Mouse (Mus musculus) heart, adult 2 months (tissue): Measurements from ENCODE around the gene 1700025G04Rik. TPM values are rescaled to one million over a fixed set of nuclear protein-coding genes. Genes with fewer than 3 reads are reported as not detected.

Experiments
- DNase-seq, 2 experiments: peaks; one replicate each; pipeline ENCODE4 v3.0.0; 2021
- H3K27ac ChIP-seq: fragments of 200-600 bp; 2 replicates; pipeline ENCODE4 v1.8.1; 2022
- H3K27me3 ChIP-seq: fragments of 200-500 bp; 2 replicates; pipeline ENCODE4 v1.6.1; 2012; ENCODE audit warnings: mild to moderate bottlenecking, low read length, inconsistent platforms, mixed read lengths; ENCODE audit not compliant: control insufficient read depth, insufficient read depth
- H3K36me3 ChIP-seq: fragments of 200-500 bp; 2 replicates; pipeline ENCODE4 v1.6.1; 2012; ENCODE audit warnings: low read length, inconsistent platforms; ENCODE audit not compliant: control insufficient read depth, insufficient read depth
- H3K4me1 ChIP-seq: fragments of 200-500 bp; 2 replicates; pipeline ENCODE4 v1.6.1; 2011; ENCODE audit warnings: low read length; ENCODE audit not compliant: control insufficient read depth, insufficient read depth
- H3K4me3 ChIP-seq: fragments of 200-600 bp; 2 replicates; pipeline ENCODE4 v1.8.1; 2022
- H3K79me2 ChIP-seq: fragments of 200-500 bp; replicated peaks from 2 replicates; pipeline ENCODE4 v1.6.1; 2012; ENCODE audit warnings: mild to moderate bottlenecking, inconsistent platforms, low read length, moderate library complexity, mixed read lengths; ENCODE audit not compliant: control insufficient read depth, insufficient read depth
- H3K9ac ChIP-seq: fragments of 200-500 bp; 2 replicates; pipeline ENCODE4 v1.6.1; 2012; ENCODE audit warnings: low read depth, mild to moderate bottlenecking, control low read depth, inconsistent platforms, low read length, mixed read lengths
- CTCF ChIP-seq: fragments of 200-600 bp; IDR thresholded peaks from 2 replicates; pipeline ENCODE4 v1.8.1; 2022; ENCODE audit warnings: antibody characterized with exemption, mild to moderate bottlenecking, moderate library complexity
- EP300 ChIP-seq: fragments of 200-500 bp; IDR thresholded peaks from 2 replicates; pipeline ENCODE4 v1.6.1; 2011; ENCODE audit warnings: low read depth, low read length, control low read depth; ENCODE audit not compliant: insufficient read depth
- POLR2A ChIP-seq: fragments of 200-500 bp; IDR thresholded peaks from 2 replicates; pipeline ENCODE4 v1.6.1; 2011; ENCODE audit warnings: mild to moderate bottlenecking, low read depth, low read length, control low read depth; ENCODE audit not compliant: insufficient read depth
- WGBS: fragments of 180-500 bp; shearing (Covaris S2); methylation state at CpG from one replicate; pipeline ENCODE4 v1.1.7; 2018; 5-methylcytosine and 5-hydroxymethylcytosine counted together
- intact Hi-C: fragments of 180-260 bp; cut with DNase I; formaldehyde crosslinking; loops from one replicate; pipeline ENCODE4 v1.15.1; 2025
- polyA plus RNA-seq: library from polyadenylated mRNA; depleted of rRNA; stranded (reverse); fragments of >200 nt; gene quantifications from 2 replicates; pipeline ENCODE4 v1.2.3, GENCODE M21; 2012
- total RNA-seq, 2 experiments: library from RNA; stranded (reverse); gene quantifications; 2 replicates each; pipeline ENCODE4 v1.2.3; 2021

1700025G04Rik gene
- total and polyA plus RNA-seq, 3 experiments: 11.0 to 46.1 (median 40.4) TPM

GRCm38 (mm10) chr1:152088791-152089401 lies 1.0 kb downstream of the 1700025G04Rik start:
- peak overlapping the region; percentile 93 for H3K27ac ChIP-seq
- under 1% methylated on average over 16 of the region's 16 CpGs for WGBS
- peak overlapping the region; percentile 93 for H3K9ac ChIP-seq

GRCm38 (mm10) chr1:152088030-152088429 lies 1.9 kb downstream of the 1700025G04Rik start:
- TF ChIP-seq EP300: no peak
- TF ChIP-seq POLR2A: no peak
- TF ChIP-seq CTCF: no peak
- WGBS: 79% methylated on average over 5 of the region's 5 CpGs
- Histone ChIP-seq H3K27ac (no peak overlapping the region; the same call in 1 of the 2 replicates), H3K79me2 (no peaks in the 10 kb centered on the region), H3K27me3 (no peaks in the 10 kb centered on the region), H3K4me1 (peaks cover 9% of the 10 kb centered on the region), H3K4me3 (no peak overlapping the region), H3K36me3 (peaks cover 2% of the 10 kb centered on the region; the same call in 1 of the 2 replicates), H3K9ac (no peak overlapping the region)
- DNase-seq: no peak
- intact Hi-C loops: loop anchor here (2.0 to 5.0 kb wide), 3 partner anchors 49 to 204 kb away; no protein-coding TSS in a partner anchor

More at GRCm38 (mm10) chr1:152088791-152089401, 1.0 kb downstream of the 1700025G04Rik start:
- TF ChIP-seq POLR2A: no peak
- no peak for TF ChIP-seq CTCF
- TF ChIP-seq EP300: 0 out of 2 replicates have a peak, but pooled peaks have one; percentile 13
- intact Hi-C loops: loop anchor here (2.0 to 5.0 kb wide), 3 partner anchors 50 to 203 kb away; no protein-coding TSS in a partner anchor
- Histone ChIP-seq H3K4me3 (peak overlapping the region; percentile 91), H3K27me3 (no peaks in the 10 kb centered on the region), H3K4me1 (peaks cover 9% of the 10 kb centered on the region), H3K79me2 (no peaks in the 10 kb centered on the region), H3K36me3 (peaks cover 2% of the 10 kb centered on the region; the same call in 1 of the 2 replicates)
- peak; percentile 57 to 64 for DNase-seq

GRCm38 (mm10) chr1:152086951-152087350 lies 3.0 kb downstream of the 1700025G04Rik start:
- H3K79me2 ChIP-seq: no peaks in the 10 kb centered on the region
- no peak overlapping the region for H3K27ac ChIP-seq
- H3K4me1 ChIP-seq: peaks cover 9% of the 10 kb centered on the region
- H3K36me3 ChIP-seq: peaks cover 2% of the 10 kb centered on the region; the same call in 1 of the 2 replicates
- no peak overlapping the region for H3K4me3 ChIP-seq
- DNase-seq: no peak
- no peaks in the 10 kb centered on the region for H3K27me3 ChIP-seq
- WGBS: 94% methylated on average over 3 of the region's 3 CpGs
- intact Hi-C loops: loop anchor here (5.0 kb wide), 2 partner anchors 110 to 205 kb away; no protein-coding TSS in a partner anchor
- no peak overlapping the region for H3K9ac ChIP-seq
- TF ChIP-seq POLR2A: no peak
- no peak for TF ChIP-seq CTCF
- TF ChIP-seq EP300: no peak

GRCm38 (mm10) chr1:152085561-152085960 lies 4.4 kb downstream of the 1700025G04Rik start:
- Histone ChIP-seq H3K4me1 (peaks cover 9% of the 10 kb centered on the region), H3K27ac (peak overlapping the region; percentile 61), H3K79me2 (no peaks in the 10 kb centered on the region), H3K36me3 (peaks cover 2% of the 10 kb centered on the region; the same call in 1 of the 2 replicates), H3K27me3 (no peaks in the 10 kb centered on the region), H3K4me3 (no peak overlapping the region), H3K9ac (no peak overlapping the region)
- 81% methylated on average over 5 of the region's 5 CpGs for WGBS
- DNase-seq: no peak
- TF ChIP-seq CTCF: no peak
- TF ChIP-seq EP300: no peak
- TF ChIP-seq POLR2A: no peak
- intact Hi-C loops: loop anchor here (5.0 kb wide), 2 partner anchors 108 to 207 kb away; no protein-coding TSS in a partner anchor

- peak; percentile 63 to 76 for DNase-seq
- H3K4me3 ChIP-seq: peak overlapping the region; percentile 43
- peaks cover 3% of the 10 kb centered on the region; the same call in 1 of the 2 replicates for H3K79me2 ChIP-seq
- peak; percentile 25; the same call in 1 of the 2 replicates for TF ChIP-seq CTCF
- no peak for TF ChIP-seq POLR2A
- peak; percentile 66; the same call in 1 of the 2 replicates for TF ChIP-seq EP300
- intact Hi-C loops: loop anchor here (5.0 kb wide), 2 partner anchors 107 to 208 kb away; no protein-coding TSS in a partner anchor
- peak overlapping the region; percentile 61 for H3K27ac ChIP-seq
- H3K9ac ChIP-seq: peak overlapping the region; percentile 19
- 13% methylated on average over 15 of the region's 15 CpGs for WGBS
- no peaks in the 10 kb centered on the region for H3K27me3 ChIP-seq
- peaks cover 9% of the 10 kb centered on the region for H3K4me1 ChIP-seq
- H3K36me3 ChIP-seq: peaks cover 2% of the 10 kb centered on the region; the same call in 1 of the 2 replicates
Measured at GRCm38 (mm10) chr1:152084638-152085345, 5.1 kb downstream of the 1700025G04Rik start.
